Mouse (Mus musculus): Measurements from ENCODE around the gene Gstp2.

DNA sequence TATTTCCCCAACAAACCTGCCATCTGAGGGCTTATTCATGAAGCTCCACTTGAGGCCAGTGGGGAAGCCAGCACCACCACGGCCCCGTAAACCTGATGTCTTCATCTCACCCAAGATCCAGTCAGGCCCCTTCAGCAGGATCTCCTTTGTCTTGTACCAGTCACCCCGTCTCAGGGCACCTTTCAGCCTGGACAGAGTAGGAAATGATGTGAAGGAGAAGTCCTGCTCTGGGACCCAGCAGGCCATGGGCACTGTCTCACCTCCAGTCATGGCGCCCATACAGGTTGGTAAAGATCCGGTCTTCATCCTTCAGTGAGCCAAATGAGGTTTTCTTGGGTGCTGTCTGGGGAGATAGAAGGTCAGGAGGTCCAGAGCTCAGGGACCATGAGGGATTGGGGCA, 34.7 kb downstream of the Gstp2 start:
- no peak for TF ChIP-seq CTCF (IDR thresholded peaks at IDR 0.05; ENCODE audit: low read depth, low read length)
- no peak for TF ChIP-seq POLR2A (IDR thresholded peaks at IDR 0.05; ENCODE audit: insufficient read depth, low read length)
